Mouse (Mus musculus) gonadal fat pad, adult 2 months (tissue): ENCODE results near the gene Lrrc31. TPM values are rescaled to one million over a fixed set of nuclear protein-coding genes. Genes with fewer than 3 reads are reported as not detected.
"Not testable (repeated sequence)": the region's sequence is repeated elsewhere in the genome, so short reads cannot be mapped to it uniquely, and the experiment has no call there.

ENCODE experiments used
- DNase-seq: peaks from one replicate; pipeline ENCODE4 v3.0.0-alpha.2; 2012; ENCODE audit warnings: low read depth
- polyA plus RNA-seq: library from polyadenylated mRNA; depleted of rRNA; stranded (reverse); fragments of >200 nt; gene quantifications from 2 replicates; pipeline ENCODE4 v1.2.3, GENCODE M21; 2012; rRNA removed

Gene Lrrc31
- 0.14 and 0.19 TPM in 2 replicates for polyA plus RNA-seq

GRCm38 (mm10) chr3:30699711-30700505 lies at the start of gene Lrrc31:
TSS of gene Lrrc31 (minus strand) at chr3:30699843.
- DNase-seq = not testable (repeated sequence)

DNA sequence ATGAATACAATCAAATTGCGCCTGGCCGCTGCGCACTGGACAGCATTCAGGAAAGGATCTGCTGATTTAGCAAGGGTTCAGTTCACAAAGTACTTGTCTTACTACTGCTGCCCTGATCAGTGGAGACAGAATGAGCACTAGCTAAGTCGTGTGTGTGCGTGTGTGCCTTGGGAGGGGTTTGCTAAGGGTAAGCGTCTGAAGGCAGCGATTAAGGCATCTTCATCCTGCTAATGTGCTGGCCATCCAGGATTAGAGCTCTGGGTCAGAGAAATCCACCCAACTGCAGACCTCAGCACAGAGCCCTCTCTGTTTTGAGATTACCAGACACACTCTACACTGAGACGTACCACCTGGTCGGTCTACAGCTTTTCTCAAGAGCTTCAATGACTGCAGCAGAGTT lies 48.7 kb upstream of the Lrrc31 start:
- DNase-seq = no peak

DNA sequence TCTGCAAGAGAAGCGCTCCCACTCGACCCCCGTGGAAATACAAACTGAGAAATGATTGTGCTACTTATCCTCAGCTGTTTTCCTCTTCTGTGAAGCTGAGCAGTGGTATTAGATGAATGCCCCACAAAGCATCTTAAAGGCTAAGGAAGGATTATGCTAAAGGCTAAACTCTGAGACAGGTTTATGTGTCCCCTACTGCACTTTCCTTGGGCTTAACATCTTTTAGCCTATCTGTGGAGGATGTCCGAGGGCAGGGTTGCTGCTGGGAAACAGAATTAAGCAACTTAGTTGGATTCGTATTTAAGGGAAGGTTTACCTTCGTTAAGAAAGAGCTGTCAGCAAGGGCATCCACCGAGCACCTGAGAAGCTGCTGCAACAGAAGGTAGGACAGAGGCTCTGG lies 46.4 kb upstream of the Lrrc31 start, which contains the start of gene Samd7:
Samd7 (plus strand) TSS at position 288 of the 400 bp plus-strand sequence.
- no peak for DNase-seq

DNA sequence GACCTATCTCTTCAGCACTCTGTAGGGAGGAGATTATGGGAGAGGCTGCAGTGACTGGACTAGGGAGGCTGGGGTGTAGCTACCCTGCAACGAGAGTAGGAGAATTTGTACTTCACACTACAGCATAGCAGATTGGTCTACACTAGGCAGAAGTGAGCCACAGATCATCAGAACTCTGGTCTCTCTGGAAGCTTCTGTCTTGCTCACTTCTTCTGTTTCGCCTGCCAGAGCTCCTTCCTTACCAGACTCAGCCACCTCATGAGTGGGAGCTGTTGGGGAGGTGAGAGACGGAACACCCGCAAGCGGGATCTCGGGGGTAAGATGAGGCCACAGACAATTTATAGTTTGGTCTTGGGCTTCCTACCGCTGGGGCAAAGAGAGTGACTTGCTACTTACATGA lies 43.2 kb upstream of the Lrrc31 start:
- DNase-seq = no peak

DNA sequence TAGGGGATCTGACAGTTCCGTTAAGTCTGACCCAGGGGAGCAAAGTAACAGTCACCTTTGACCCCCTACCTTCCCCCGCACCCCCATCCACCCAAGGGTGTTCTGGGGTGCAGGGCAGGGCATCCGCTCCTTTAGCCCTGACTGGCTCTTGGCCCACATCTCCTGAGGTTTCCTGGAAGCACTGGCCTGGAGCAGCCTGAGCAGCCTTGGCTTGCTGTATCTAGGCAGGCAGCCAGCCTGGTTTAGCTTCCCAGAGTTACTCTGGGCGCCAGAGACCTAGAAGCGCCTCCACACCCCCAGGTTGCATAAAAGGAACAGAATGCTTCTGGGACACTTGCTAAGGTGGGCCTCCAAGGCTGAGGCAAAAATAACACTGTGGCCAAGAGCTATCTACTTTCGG lies 41.7 kb upstream of the Lrrc31 start:
- DNase-seq = no peak

- no peak for DNase-seq
These were observed 37.2 kb upstream of the Lrrc31 start for GRCm38 (mm10) chr3:30736809-30737208.

- no peak for DNase-seq
These were observed 29.4 kb upstream of the Lrrc31 start for GRCm38 (mm10) chr3:30729046-30729445.

GRCm38 (mm10) chr3:30727209-30727608 lies 27.6 kb upstream of the Lrrc31 start:
- DNase-seq = no peak

DNA sequence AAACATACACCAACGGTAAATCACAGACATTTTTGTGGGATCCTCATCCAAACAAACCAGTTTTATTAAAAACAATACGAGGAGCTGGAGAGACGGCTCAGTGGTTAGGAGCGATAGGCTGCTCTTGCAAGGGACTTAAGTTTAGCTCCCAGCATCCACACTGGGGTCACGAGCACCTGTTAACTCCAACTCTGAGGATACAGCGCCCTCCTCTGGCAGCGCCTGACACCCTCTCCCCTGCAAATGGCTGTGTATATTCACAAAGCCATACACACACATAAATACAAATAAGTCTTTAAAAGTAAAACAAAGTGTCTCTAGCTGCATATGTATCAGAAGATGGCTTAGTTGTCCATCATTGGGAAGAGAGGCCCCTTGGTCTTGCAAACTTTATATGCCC lies 25.9 kb upstream of the Lrrc31 start:
- DNase-seq = no peak

DNA sequence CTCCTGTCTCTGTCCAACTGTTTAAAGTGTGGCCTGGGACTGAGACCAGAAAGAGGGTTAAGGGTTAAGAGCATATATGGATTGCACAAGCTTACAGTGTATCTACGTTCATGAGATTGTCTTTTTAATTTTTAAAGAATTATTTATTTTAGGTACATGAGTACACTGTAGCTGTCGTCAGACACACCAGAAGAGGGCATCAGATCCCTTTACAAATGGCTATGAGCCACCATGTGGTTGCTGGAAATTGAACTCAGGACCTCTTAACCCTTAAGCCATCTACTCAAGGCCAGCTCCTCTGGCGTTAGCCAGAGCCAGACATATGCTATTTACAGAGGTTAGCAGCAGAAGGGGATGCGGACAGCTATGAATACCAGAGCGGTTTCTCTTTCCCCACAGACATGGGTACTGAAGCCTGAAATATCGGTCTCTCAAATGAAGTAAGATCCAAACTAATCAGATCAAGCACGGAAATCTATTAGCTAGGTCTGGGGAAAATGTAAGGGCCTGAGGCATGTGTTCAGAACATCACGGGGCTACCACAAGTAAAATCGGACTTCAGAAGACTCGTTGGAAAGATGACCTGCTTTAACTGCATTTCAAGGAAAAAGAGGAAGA lies 25.3 kb upstream of the Lrrc31 start:
- no peak for DNase-seq

GRCm38 (mm10) chr3:30724105-30724824 lies 24.6 kb upstream of the Lrrc31 start:
- DNase-seq = no peak

DNA sequence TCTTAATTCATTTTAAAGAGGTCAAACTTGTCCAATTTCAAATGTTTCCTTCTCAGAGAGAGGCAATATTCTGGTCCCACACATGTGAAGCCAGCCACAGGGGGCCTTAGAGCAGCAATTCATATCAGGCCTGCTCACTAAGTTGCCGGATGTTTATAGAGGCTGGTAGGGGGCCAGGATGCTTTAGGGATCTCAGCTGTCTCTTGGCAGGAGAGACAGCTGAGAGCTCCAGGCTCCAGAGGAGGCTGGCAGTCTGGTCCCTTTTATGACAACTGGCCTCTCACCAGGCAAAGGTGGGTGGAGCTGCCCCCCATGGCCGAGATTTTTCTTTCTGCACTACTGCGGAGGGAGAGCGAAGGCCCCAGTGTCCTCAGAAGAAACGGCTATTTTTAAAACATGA lies 23.5 kb upstream of the Lrrc31 start:
- no peak for DNase-seq

DNA sequence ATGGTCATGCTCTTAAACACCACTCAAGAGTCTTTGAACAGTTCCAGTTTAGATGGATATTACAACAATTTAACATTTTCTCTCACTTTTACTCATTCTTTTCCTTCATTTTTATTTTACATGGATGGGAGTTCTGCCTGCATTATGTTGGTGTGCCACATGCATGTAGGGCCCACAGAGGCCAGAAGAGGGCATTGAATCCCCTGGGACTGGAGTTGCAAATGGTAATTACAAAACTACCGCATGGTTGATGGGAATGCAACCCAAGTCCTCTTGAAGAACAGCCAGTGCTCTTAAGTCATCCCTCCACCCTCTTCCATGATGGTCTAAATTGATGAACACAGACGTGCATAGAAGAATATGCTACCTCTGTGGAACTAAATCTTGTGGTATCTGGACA lies 22.8 kb upstream of the Lrrc31 start:
- no peak for DNase-seq

- DNase-seq = no peak
These were observed 22.4 kb upstream of the Lrrc31 start for GRCm38 (mm10) chr3:30722036-30722435.

DNA sequence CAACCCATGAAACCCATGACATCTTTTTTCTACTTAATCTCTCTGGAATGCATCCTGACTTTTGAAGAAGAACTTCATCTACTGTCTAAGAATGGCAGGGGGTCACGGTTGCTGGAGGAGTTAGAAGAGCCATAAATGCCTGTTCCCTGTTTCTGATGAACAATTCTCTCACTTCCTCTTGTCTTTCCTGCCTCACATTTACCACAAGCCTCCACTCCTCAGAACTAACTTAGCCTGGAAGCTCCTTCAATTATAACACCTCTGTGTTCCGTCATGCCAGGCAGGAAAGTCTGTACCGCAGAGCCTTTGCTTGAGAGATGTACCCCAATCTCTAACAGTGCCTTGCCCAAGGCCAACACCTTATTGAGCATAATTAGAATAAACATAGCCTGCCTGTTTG lies 19.0 kb upstream of the Lrrc31 start:
- no peak for DNase-seq

- DNase-seq = no peak
These were observed 13.7 kb upstream of the Lrrc31 start for GRCm38 (mm10) chr3:30713334-30713733.

GRCm38 (mm10) chr3:30710191-30710590 lies 10.5 kb upstream of the Lrrc31 start:
- no peak for DNase-seq

GRCm38 (mm10) chr3:30706614-30707276 lies 7.1 kb upstream of the Lrrc31 start:
- DNase-seq = no peak

DNA sequence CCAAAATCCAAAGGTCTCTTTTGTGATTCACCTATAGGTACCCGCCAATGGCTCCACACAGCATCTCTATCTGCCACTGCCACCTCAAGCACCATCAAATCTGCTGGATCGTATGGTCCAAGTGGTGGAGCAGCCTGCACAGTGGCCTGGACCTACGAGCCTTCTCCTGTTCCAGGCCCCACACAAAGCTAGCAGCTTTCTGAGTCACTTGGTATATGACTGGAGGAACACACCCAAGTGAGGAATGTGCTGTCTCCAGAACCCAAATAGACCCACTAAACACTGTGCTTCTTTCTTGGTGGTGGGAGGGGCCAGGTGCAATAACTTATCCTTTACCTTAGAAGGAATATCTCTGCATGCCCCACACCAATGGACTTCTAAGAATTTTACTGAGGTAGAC lies 6.3 kb upstream of the Lrrc31 start:
- no peak for DNase-seq

DNA sequence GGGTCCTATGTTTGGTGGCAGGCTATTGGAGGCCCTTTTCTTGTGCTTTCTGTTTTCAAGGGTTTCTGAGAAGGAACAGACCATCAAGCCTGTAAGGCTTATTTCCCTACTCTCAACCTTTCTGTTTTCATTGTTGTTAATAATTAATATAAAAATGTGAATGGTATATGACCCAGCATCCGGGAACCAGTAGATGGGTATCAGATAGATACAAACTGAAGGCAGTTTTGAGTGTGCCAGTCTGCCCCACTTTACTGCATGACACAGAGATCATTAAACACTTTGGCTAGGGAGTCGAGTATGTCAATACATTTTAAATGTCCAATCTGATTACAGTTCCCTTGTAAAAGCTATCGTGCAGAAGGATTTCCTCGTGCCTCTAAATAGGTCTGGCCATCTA lies 1.8 kb downstream of the Lrrc31 start:
- no peak for DNase-seq

- DNase-seq = no peak
These were observed 3.3 kb downstream of the Lrrc31 start for GRCm38 (mm10) chr3:30696346-30696745.

- DNase-seq = no peak
These were observed 4.0 kb downstream of the Lrrc31 start for GRCm38 (mm10) chr3:30695661-30696060.
